Mouse (Mus musculus): Measurements from ENCODE around the gene Smad6. TPM values are rescaled to one million over a fixed set of nuclear protein-coding genes. Genes with fewer than 3 reads are reported as not detected.

Smad6 gene
- polyA plus RNA-seq, 1 experiment = 2.6 TPM

DNA sequence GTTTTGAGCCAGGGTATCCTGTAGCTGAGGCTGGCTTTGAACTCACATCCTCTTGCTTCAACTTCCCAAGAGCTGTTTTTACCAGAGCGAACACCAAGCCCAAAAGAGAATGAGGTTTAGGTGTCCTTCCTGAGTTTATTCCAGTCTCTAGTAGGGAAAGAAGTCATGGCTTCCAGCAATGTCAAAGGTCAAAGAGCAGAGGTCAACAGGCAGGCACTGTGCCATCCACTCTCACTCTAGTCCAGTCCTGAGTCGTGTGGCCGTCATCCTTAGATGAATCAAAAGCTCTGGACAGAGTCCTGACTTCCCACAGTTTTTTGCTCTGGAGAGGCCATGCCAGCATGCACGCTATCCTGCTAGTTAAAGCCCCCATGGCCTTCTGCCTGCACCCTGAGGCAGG lies 30.7 kb downstream of the Smad6 start:
- no peak overlapping the region for H3K4me3 ChIP-seq (ENCODE audit: insufficient read depth, low read length)
- TF ChIP-seq CTCF (IDR thresholded peaks at IDR 0.05; ENCODE audit: extremely low read depth, insufficient read depth, low read length) (no peak), POLR2A (IDR thresholded peaks at IDR 0.05; ENCODE audit: extremely low read depth, insufficient read depth, low read length) (no peak)
- H3K27ac ChIP-seq (ENCODE audit: insufficient read depth, low read length) = no peak overlapping the region
- H3K4me1 ChIP-seq (ENCODE audit: control insufficient read depth, insufficient read depth, low read length) = no peaks in the 10 kb centered on the region

DNA sequence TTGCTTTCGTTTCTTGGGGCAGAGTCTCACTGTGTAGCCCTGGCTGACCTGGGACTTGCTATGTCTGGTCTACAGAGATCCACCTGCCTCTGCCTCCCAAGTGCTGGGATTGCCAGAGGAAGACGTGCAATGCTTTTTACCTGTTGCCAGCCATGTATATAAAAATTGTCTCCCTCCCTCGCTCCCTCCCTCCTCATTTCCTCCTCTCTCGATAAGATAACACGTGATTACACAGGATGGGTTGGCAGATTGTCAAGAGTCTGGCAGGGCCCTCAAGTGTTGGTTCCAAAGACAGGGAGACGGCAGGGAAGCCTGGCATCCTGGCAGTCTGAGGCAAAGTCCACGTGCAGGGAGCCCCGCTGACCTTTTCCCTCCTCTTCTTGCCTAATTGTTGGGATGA lies 32.2 kb downstream of the Smad6 start:
- H3K27ac ChIP-seq (ENCODE audit: insufficient read depth, low read length) = no peak overlapping the region
- H3K4me1 ChIP-seq (ENCODE audit: control insufficient read depth, insufficient read depth, low read length) = no peaks in the 10 kb centered on the region
- TF ChIP-seq POLR2A (IDR thresholded peaks at IDR 0.05; ENCODE audit: extremely low read depth, insufficient read depth, low read length) = no peak
- no peak for TF ChIP-seq CTCF (IDR thresholded peaks at IDR 0.05; ENCODE audit: extremely low read depth, insufficient read depth, low read length)
- H3K4me3 ChIP-seq (ENCODE audit: insufficient read depth, low read length) = no peak overlapping the region

DNA sequence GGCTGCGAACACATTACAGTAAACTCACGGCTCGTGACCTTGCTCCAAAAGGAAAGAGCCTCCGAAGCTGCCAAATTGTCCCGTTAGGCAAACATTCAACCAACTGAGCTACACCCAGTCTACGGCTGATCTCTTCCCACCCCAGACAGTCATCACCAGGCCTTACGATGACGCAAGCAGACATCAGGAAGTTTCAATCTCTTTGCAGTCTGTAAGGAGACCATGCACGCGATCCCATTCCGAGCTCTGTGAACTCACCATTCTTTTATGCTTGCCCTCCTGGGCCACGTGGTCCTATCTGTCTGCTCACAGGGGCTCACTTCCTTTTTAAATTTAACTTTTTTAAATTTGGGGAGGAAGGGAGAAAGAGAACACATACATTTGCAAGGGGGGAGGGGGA lies 32.6 kb downstream of the Smad6 start:
- TF ChIP-seq POLR2A (IDR thresholded peaks at IDR 0.05; ENCODE audit: extremely low read depth, insufficient read depth, low read length) (no peak), CTCF (IDR thresholded peaks at IDR 0.05; ENCODE audit: extremely low read depth, insufficient read depth, low read length) (no peak)
- Histone ChIP-seq H3K27ac (ENCODE audit: insufficient read depth, low read length) (no peak overlapping the region), H3K4me1 (ENCODE audit: control insufficient read depth, insufficient read depth, low read length) (no peaks in the 10 kb centered on the region), H3K4me3 (ENCODE audit: insufficient read depth, low read length) (no peak overlapping the region)

DNA sequence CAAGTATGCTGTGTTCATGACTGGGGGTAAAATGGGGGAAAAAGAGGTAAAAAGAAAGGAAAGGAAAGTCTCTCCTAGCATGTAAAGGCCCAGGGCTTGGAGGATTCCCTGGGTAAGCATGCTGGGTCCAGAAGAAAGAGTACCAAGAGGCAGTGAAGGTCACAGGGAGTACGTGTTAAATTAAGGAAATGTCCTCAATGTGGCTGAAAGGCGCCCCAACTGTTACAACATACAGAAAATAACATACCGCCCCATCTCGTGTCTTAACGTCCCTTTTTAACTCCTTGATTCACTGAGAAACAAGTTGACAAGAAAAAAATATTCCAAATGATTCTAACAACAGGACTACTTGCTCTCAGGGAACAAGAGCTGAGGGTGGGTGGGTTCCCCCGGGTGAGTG lies 36.7 kb downstream of the Smad6 start:
- TF ChIP-seq CTCF (IDR thresholded peaks at IDR 0.05; ENCODE audit: extremely low read depth, insufficient read depth, low read length) = no peak
- no peak for TF ChIP-seq POLR2A (IDR thresholded peaks at IDR 0.05; ENCODE audit: extremely low read depth, insufficient read depth, low read length)
- no peak overlapping the region for H3K27ac ChIP-seq (ENCODE audit: insufficient read depth, low read length)
- no peaks in the 10 kb centered on the region; the same call in 1 of the 2 replicates for H3K4me1 ChIP-seq (ENCODE audit: control insufficient read depth, insufficient read depth, low read length)
- no peak overlapping the region for H3K4me3 ChIP-seq (ENCODE audit: insufficient read depth, low read length)

DNA sequence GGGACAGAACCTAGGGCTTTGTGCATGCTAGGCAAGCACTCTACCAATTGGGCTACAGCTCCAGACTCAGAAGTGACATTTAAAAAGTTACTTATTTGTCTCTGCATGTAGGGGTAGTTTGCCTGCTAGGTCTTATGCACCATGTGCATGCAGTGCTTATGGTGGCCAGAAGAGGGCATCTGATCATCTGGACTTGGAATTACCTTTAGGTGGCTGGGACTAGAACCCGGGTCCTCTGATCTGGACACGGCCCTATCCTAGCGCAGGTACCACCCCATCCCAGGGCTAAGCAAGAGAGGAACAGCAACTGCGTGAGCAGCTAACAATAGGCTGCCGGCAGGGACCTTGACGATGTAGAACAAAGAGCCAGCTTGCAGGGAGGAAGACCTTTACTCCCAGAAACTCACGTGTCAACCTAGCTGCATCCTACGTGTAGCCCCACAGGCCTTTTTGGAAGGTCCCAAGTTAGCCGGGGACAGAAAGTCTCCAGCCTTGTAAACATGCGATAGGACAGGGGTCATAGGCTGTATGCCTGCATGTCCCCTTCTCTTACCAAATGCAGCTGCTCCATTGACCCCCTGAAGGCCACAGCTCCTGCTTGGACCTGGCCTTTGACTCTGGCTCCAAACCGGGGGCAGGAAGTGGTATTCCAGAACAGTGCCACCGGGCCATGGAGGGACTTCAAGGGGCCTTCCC lies 38.8 kb downstream of the Smad6 start:
- no peaks in the 10 kb centered on the region; the same call in 1 of the 2 replicates for H3K4me1 ChIP-seq (ENCODE audit: control insufficient read depth, insufficient read depth, low read length)
- H3K4me3 ChIP-seq (ENCODE audit: insufficient read depth, low read length) = no peak overlapping the region
- H3K27ac ChIP-seq (ENCODE audit: insufficient read depth, low read length) = no peak overlapping the region
- TF ChIP-seq POLR2A (IDR thresholded peaks at IDR 0.05; ENCODE audit: extremely low read depth, insufficient read depth, low read length) (no peak), CTCF (IDR thresholded peaks at IDR 0.05; ENCODE audit: extremely low read depth, insufficient read depth, low read length) (peak; percentile 18; the same call in 1 of the 2 replicates)

DNA sequence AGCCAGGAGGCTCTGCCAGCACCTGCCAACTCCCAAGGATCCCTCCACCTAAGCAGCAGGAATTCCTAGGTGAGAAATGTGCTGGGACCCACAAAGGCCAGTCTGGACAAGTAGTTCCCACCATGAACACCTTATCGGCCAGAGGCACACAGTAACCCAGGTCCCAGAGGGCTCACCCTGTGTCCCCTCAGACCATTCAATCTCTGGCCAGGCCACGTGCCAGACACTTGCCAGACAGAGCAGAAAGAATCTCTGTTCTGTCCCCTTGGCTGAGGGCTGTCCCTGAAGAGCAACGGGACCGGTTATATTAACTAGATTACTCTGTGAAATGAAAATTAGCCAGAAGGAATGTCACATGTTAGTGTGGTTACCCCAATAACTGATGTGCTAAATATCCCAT lies 39.9 kb downstream of the Smad6 start:
- TF ChIP-seq POLR2A (IDR thresholded peaks at IDR 0.05; ENCODE audit: extremely low read depth, insufficient read depth, low read length) (no peak), CTCF (IDR thresholded peaks at IDR 0.05; ENCODE audit: extremely low read depth, insufficient read depth, low read length) (no peak)
- no peak overlapping the region for H3K27ac ChIP-seq (ENCODE audit: insufficient read depth, low read length)
- no peak overlapping the region for H3K4me3 ChIP-seq (ENCODE audit: insufficient read depth, low read length)
- no peaks in the 10 kb centered on the region; the same call in 1 of the 2 replicates for H3K4me1 ChIP-seq (ENCODE audit: control insufficient read depth, insufficient read depth, low read length)

DNA sequence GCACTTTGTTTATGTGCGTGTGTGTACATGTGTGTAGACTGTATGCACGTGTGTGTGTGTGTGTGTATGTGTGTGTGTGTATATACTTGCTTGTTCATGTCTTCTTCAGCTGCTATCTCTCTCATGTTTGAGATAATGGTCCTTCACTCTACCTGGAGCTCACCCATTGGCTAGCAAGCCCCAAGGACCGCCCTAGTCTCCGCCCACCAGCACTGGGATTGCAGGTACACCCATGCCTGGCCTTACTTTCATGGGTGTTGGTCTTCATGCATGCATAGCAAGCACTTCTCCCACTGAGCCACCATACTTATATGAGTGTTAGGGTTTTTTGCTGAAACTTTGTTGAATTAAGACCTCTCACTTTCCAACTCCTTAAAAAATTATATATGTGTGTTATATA lies 40.5 kb downstream of the Smad6 start:
- Histone ChIP-seq H3K4me1 (ENCODE audit: control insufficient read depth, insufficient read depth, low read length) (no peaks in the 10 kb centered on the region; the same call in 1 of the 2 replicates), H3K4me3 (ENCODE audit: insufficient read depth, low read length) (no peak overlapping the region), H3K27ac (ENCODE audit: insufficient read depth, low read length) (no peak overlapping the region)
- TF ChIP-seq POLR2A (IDR thresholded peaks at IDR 0.05; ENCODE audit: extremely low read depth, insufficient read depth, low read length) = no peak
- TF ChIP-seq CTCF (IDR thresholded peaks at IDR 0.05; ENCODE audit: extremely low read depth, insufficient read depth, low read length) = no peak

DNA sequence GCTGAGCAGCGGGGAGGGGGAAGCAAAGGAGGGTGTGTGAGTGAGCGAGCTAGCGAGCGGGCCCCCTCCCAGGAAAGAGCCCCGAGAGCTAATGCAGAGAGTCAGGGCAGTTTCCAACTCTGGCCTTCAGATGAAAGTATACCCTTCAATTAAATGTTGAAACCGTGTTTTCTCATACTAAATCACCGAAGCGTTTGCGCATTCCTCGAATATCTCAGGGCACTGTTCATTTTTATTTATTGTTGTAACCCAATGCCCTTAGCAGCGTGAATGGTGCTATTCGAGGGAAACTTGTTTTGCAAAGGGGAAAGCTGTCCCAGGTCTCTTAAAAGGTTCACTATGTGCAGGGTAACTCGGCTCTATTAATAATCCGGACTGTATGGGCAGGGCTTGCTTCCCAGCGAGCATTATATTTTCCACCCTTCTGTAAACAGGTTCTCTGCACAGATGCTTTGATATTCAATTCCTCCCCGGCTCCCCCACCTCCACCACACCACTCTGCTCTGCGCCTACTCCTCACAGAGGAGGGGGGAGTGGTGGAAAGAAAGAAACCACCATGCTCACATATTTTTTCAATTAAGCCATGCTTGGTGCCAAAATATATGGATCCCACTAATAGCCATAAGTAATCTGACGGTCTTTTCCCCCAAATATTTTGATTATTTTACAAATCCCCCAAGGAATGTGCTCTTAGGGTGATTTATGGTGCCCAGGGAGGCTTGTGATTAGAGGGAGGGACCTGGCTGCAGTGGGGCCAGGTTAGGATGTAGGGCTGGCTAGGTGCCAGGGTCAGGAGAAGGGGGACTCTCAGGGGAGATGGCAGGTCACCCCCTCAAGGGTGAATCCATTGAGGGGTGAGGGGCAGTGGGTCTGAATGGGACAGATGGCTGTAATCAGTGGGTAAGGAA lies 41.4 kb downstream of the Smad6 start:
- no peak overlapping the region for H3K4me3 ChIP-seq (ENCODE audit: insufficient read depth, low read length)
- H3K27ac ChIP-seq (ENCODE audit: insufficient read depth, low read length) = no peak overlapping the region
- TF ChIP-seq CTCF (IDR thresholded peaks at IDR 0.05; ENCODE audit: extremely low read depth, insufficient read depth, low read length) (no peak), POLR2A (IDR thresholded peaks at IDR 0.05; ENCODE audit: extremely low read depth, insufficient read depth, low read length) (no peak)
- H3K4me1 ChIP-seq (ENCODE audit: control insufficient read depth, insufficient read depth, low read length) = no peaks in the 10 kb centered on the region; the same call in 1 of the 2 replicates

DNA sequence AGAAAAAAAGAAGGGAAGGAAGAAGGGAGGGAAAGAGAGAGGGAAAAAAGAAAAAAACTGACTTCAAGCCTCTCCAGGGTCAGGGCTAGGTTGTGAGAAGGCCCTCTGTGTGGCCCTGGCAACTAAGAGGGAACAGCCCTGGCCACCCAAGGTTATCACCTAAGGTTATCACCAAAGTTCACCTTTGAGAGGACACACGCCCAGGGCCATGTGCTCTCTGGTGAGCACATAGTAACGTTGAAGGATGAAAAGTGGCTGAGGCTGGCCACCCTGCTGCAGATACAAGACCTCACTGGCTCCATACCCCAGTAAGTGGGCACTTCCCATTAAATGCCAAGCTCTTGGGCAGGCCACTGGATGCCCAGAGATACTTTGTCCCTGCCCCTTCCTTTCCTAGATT lies 42.6 kb downstream of the Smad6 start:
- H3K4me3 ChIP-seq (ENCODE audit: insufficient read depth, low read length) = no peak overlapping the region
- no peaks in the 10 kb centered on the region; the same call in 1 of the 2 replicates for H3K4me1 ChIP-seq (ENCODE audit: control insufficient read depth, insufficient read depth, low read length)
- H3K27ac ChIP-seq (ENCODE audit: insufficient read depth, low read length) = no peak overlapping the region
- TF ChIP-seq POLR2A (IDR thresholded peaks at IDR 0.05; ENCODE audit: extremely low read depth, insufficient read depth, low read length) = no peak
- no peak for TF ChIP-seq CTCF (IDR thresholded peaks at IDR 0.05; ENCODE audit: extremely low read depth, insufficient read depth, low read length)
